Mouse (Mus musculus): Measurements from ENCODE around the gene Mbtps1. TPM values are rescaled to one million over a fixed set of nuclear protein-coding genes. Genes with fewer than 3 reads are reported as not detected.
A peak's percentile ranks its signal among the peaks of the same experiment; 100 is the strongest.

Mbtps1 gene
- polyA plus RNA-seq, 1 experiment from 2014 or later = 32.8 TPM

GRCm38 (mm10) chr8:119555861-119556260, 2.7 kb downstream of the Mbtps1 start:
- ATAC-seq = no peak

GRCm38 (mm10) chr8:119552967-119553366, 5.6 kb downstream of the Mbtps1 start:
- Histone ChIP-seq H3K4me2 (replicated peaks; ENCODE audit: low read depth) (no peak overlapping the region; the same call in 1 of the 2 replicates), H3K4me3 (ENCODE audit: low read depth, low read length) (no peak overlapping the region), H3K27me3 (replicated peaks; ENCODE audit: control insufficient read depth, insufficient read depth, low read length) (no peaks in the 10 kb centered on the region), H3K9ac (ENCODE audit: low read depth, low read length) (no peak overlapping the region), H3K9me3 (ENCODE audit: control insufficient read depth) (no peaks in the 10 kb centered on the region), H3K4me1 (replicated peaks; ENCODE audit: control insufficient read depth, insufficient read depth, low read length) (peaks cover 14% of the 10 kb centered on the region), H3K27ac (ENCODE audit: low read depth, low read length) (no peak overlapping the region), H3K36me3 (ENCODE audit: control insufficient read depth, insufficient read depth) (0 out of 2 replicates have a peak, but pooled peaks cover 5% of the 10 kb centered on the region)
- 60% methylated on average over 2 of the region's 2 CpGs for WGBS
- no peak for TF ChIP-seq CTCF (IDR thresholded peaks at IDR 0.05; ENCODE audit: low read depth)
- no peak for ATAC-seq

More at GRCm38 (mm10) chr8:119555861-119556260, 2.7 kb downstream of the Mbtps1 start:
- Histone ChIP-seq H3K27ac (ENCODE audit: low read depth, low read length) (peak overlapping the region; percentile 57; the same call in 1 of the 2 replicates), H3K4me1 (replicated peaks; ENCODE audit: control insufficient read depth, insufficient read depth, low read length) (peaks cover 10% of the 10 kb centered on the region), H3K27me3 (replicated peaks; ENCODE audit: control insufficient read depth, insufficient read depth, low read length) (no peaks in the 10 kb centered on the region), H3K9me3 (ENCODE audit: control insufficient read depth) (no peaks in the 10 kb centered on the region), H3K9ac (ENCODE audit: low read depth, low read length) (no peak overlapping the region), H3K4me2 (replicated peaks; ENCODE audit: low read depth) (peak overlapping the region; percentile 7; the same call in 1 of the 2 replicates), H3K36me3 (ENCODE audit: control insufficient read depth, insufficient read depth) (peaks cover 5% of the 10 kb centered on the region; the same call in 1 of the 2 replicates), H3K4me3 (ENCODE audit: low read depth, low read length) (no peak overlapping the region)
- WGBS = 75% methylated on average over 6 of the region's 6 CpGs
- no peak for TF ChIP-seq CTCF (IDR thresholded peaks at IDR 0.05; ENCODE audit: low read depth)

- Histone ChIP-seq H3K4me3 (ENCODE audit: low read depth, low read length) (no peak overlapping the region), H3K36me3 (ENCODE audit: control insufficient read depth, insufficient read depth) (peaks cover 31% of the 10 kb centered on the region), H3K27ac (ENCODE audit: low read depth, low read length) (peak overlapping the region; percentile 47; the same call in 1 of the 2 replicates), H3K9ac (ENCODE audit: low read depth, low read length) (no peak overlapping the region), H3K4me1 (replicated peaks; ENCODE audit: control insufficient read depth, insufficient read depth, low read length) (peaks cover 6% of the 10 kb centered on the region), H3K4me2 (replicated peaks; ENCODE audit: low read depth) (no peak overlapping the region), H3K9me3 (ENCODE audit: control insufficient read depth) (no peaks in the 10 kb centered on the region), H3K27me3 (replicated peaks; ENCODE audit: control insufficient read depth, insufficient read depth, low read length) (no peaks in the 10 kb centered on the region)
- 59% methylated on average over 7 of the region's 7 CpGs for WGBS
- no peak for ATAC-seq
- no peak for TF ChIP-seq CTCF (IDR thresholded peaks at IDR 0.05; ENCODE audit: low read depth)
Observed at GRCm38 (mm10) chr8:119548560-119549113, 9.9 kb downstream of the Mbtps1 start.

GRCm38 (mm10) chr8:119547019-119547691, 11.4 kb downstream of the Mbtps1 start:
- 67% methylated on average over 18 of the region's 18 CpGs for WGBS
- Histone ChIP-seq H3K9me3 (ENCODE audit: control insufficient read depth) (no peaks in the 10 kb centered on the region), H3K4me3 (ENCODE audit: low read depth, low read length) (no peak overlapping the region), H3K4me1 (replicated peaks; ENCODE audit: control insufficient read depth, insufficient read depth, low read length) (peaks cover 3% of the 10 kb centered on the region; the same call in 1 of the 2 replicates), H3K4me2 (replicated peaks; ENCODE audit: low read depth) (no peak overlapping the region), H3K36me3 (ENCODE audit: control insufficient read depth, insufficient read depth) (peaks cover 41% of the 10 kb centered on the region), H3K27ac (ENCODE audit: low read depth, low read length) (no peak overlapping the region), H3K9ac (ENCODE audit: low read depth, low read length) (no peak overlapping the region), H3K27me3 (replicated peaks; ENCODE audit: control insufficient read depth, insufficient read depth, low read length) (no peaks in the 10 kb centered on the region)
- TF ChIP-seq CTCF (IDR thresholded peaks at IDR 0.05; ENCODE audit: low read depth) = no peak
- ATAC-seq = no peak

GRCm38 (mm10) chr8:119545791-119546190, 12.7 kb downstream of the Mbtps1 start:
- WGBS = 93% methylated on average over 6 of the region's 6 CpGs
- Histone ChIP-seq H3K4me3 (ENCODE audit: low read depth, low read length) (no peak overlapping the region), H3K27me3 (replicated peaks; ENCODE audit: control insufficient read depth, insufficient read depth, low read length) (no peaks in the 10 kb centered on the region), H3K9ac (ENCODE audit: low read depth, low read length) (no peak overlapping the region), H3K4me2 (replicated peaks; ENCODE audit: low read depth) (no peak overlapping the region), H3K4me1 (replicated peaks; ENCODE audit: control insufficient read depth, insufficient read depth, low read length) (peaks cover 3% of the 10 kb centered on the region; the same call in 1 of the 2 replicates), H3K27ac (ENCODE audit: low read depth, low read length) (no peak overlapping the region), H3K9me3 (ENCODE audit: control insufficient read depth) (no peaks in the 10 kb centered on the region), H3K36me3 (ENCODE audit: control insufficient read depth, insufficient read depth) (peaks cover 54% of the 10 kb centered on the region)
- TF ChIP-seq CTCF (IDR thresholded peaks at IDR 0.05; ENCODE audit: low read depth) = no peak
- ATAC-seq = no peak

DNA sequence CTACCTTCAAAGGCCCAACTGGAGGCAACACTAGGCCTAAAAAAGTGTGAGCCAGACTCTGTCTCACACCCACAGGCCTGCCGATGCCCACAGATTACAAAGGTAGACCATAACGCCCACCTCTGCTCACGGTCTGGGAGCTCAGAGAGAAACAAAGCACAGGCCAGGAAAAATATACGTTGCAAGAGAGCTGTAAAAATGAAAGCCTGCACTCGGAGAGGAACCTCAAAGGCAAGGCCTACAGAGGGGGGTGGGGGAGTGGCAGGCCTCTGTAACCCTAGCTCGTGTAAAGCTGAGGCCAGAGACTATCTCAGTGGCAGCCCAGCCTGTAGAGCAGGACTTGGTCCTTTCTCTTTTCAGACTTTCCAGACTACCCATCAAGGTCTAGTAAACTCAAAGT, 13.4 kb downstream of the Mbtps1 start:
- Histone ChIP-seq H3K9me3 (ENCODE audit: control insufficient read depth) (no peaks in the 10 kb centered on the region), H3K36me3 (ENCODE audit: control insufficient read depth, insufficient read depth) (peaks cover 60% of the 10 kb centered on the region), H3K27ac (ENCODE audit: low read depth, low read length) (no peak overlapping the region), H3K4me3 (ENCODE audit: low read depth, low read length) (no peak overlapping the region), H3K9ac (ENCODE audit: low read depth, low read length) (no peak overlapping the region), H3K4me2 (replicated peaks; ENCODE audit: low read depth) (no peak overlapping the region), H3K4me1 (replicated peaks; ENCODE audit: control insufficient read depth, insufficient read depth, low read length) (0 out of 2 replicates have a peak, but pooled peaks cover under 1% of the 10 kb centered on the region), H3K27me3 (replicated peaks; ENCODE audit: control insufficient read depth, insufficient read depth, low read length) (no peaks in the 10 kb centered on the region)
- no peak for TF ChIP-seq CTCF (IDR thresholded peaks at IDR 0.05; ENCODE audit: low read depth)
- 62% methylated on average over 6 of the region's 6 CpGs for WGBS
- no peak for ATAC-seq

Data from intestine, postnatal 0 days (tissue).